Mouse (Mus musculus): ENCODE results near the gene Hoxa3. TPM values are rescaled to one million over a fixed set of nuclear protein-coding genes. Genes with fewer than 3 reads are reported as not detected.
A peak's percentile ranks its signal among the peaks of the same experiment; 100 is the strongest.

Hoxa3 gene
- polyA plus RNA-seq, 1 experiment from 2014 or later = 0.91 TPM

DNA sequence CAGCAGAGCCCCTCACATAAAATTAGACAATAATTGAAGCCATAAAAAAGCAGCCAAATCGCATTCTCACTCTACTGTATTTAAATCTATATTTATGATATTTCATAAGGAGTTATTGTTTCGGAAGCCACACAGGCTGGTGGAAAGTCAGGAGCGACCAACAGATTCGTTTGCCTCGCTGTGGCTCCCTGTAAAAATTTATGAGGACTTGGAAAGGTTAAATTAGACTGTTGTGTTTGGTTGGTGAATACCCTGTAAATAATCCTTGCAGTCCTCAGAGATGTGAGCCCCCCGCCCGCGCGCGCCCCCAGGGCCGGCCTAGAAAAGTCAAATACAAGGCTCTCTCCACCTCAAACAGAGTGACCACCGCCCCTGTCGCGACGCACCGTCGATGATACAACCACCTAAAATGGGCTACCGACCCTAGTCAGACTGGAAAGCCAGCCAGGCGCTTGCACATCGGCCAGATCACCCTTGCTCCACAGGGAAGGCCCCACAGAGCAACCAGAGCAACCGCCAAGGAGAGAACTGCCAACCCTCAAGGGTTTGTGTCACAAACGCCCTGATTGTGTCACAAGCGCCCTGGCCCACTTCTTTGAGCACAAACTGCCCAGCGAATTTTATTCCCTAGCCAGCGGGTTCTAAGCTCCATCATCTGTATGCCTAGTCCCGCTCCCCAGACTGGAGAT is 13.6 kb upstream of the Hoxa3 start:
- no peaks in the 10 kb centered on the region for H3K9me3 ChIP-seq (replicated peaks; ENCODE audit: control insufficient read depth, low read length)
- no peaks in the 10 kb centered on the region for H3K4me1 ChIP-seq (ENCODE audit: control insufficient read depth, insufficient read depth, low read length)
- no peaks in the 10 kb centered on the region for H3K36me3 ChIP-seq (replicated peaks; ENCODE audit: control insufficient read depth, insufficient read depth, low read depth, low read length)
- DNase-seq (ENCODE audit: low spot score) = no peak
- no peak overlapping the region for H3K4me2 ChIP-seq (ENCODE audit: low read depth, low read length)
- no peak overlapping the region for H3K4me3 ChIP-seq (ENCODE audit: low read depth, low read length)
- H3K27me3 ChIP-seq (ENCODE audit: control insufficient read depth, insufficient read depth, low read length) = peaks cover 82% of the 10 kb centered on the region
- 2% methylated on average over 26 of the region's 26 CpGs for whole genome bisulfite sequencing
- no peak overlapping the region for H3K9ac ChIP-seq (replicated peaks; ENCODE audit: low read length)
- ATAC-seq (replicated peaks; ENCODE audit: insufficient number of reproducible peaks, low FRiP score, low TSS enrichment, low read depth) = no peak
- no peak overlapping the region for H3K27ac ChIP-seq (replicated peaks; ENCODE audit: low read depth, low read length)

DNA sequence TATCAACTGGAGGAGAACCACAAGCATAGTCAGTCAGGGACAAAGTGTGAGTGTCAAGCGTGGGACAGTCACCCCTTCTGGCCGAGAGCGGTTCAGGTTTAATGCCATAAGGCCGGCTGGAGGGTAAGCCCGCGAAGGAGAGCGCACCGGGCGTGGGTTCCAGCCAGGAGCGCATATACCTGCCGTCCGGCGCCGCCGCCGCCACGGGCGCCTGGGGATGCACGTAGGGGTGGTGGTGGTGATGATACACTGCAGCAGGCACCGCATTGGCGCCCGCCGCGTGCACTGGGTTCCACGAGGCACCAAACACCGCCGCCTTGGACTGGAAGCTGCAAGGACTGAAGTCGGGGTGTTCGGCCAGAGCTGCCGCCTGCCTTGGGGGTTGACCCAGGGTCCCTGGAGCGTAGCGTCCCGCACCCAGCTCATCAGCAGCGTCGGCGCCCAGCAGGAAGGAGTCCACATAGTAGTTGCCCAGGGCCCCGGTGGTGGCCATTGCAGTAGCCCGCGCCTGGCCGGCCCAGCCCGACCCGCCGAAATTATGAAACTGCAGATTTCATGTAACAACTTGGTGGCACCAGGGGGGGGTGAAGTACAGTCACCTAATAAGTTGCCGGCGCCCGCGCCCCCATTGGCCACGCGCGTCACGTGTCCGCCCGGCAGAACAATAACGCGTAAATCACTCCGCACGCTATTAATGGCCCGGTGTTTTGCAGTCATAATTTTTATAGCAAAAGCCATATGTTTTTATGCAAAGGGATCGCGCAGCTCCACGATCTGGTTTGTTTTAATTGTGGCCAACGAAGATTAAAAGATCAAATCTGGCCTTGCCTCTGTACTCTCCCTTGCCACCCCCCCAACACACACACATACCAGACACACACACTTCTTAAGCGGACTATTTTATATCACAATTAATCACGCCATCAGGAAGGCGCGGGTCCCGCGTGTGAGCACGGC is 12.8 kb upstream of the Hoxa3 start:
- no peaks in the 10 kb centered on the region for H3K36me3 ChIP-seq (replicated peaks; ENCODE audit: control insufficient read depth, insufficient read depth, low read depth, low read length)
- no peak overlapping the region for H3K27ac ChIP-seq (replicated peaks; ENCODE audit: low read depth, low read length)
- DNase-seq (ENCODE audit: low spot score) (no peak), ATAC-seq (replicated peaks; ENCODE audit: insufficient number of reproducible peaks, low FRiP score, low TSS enrichment, low read depth) (no peak)
- H3K4me3 ChIP-seq (ENCODE audit: low read depth, low read length) = no peak overlapping the region
- no peaks in the 10 kb centered on the region for H3K4me1 ChIP-seq (ENCODE audit: control insufficient read depth, insufficient read depth, low read length)
- H3K27me3 ChIP-seq (ENCODE audit: control insufficient read depth, insufficient read depth, low read length) = peaks cover 84% of the 10 kb centered on the region
- whole genome bisulfite sequencing = 2% methylated on average over 69 of the region's 69 CpGs
- H3K4me2 ChIP-seq (ENCODE audit: low read depth, low read length) = no peak overlapping the region
- no peak overlapping the region for H3K9ac ChIP-seq (replicated peaks; ENCODE audit: low read length)
- H3K9me3 ChIP-seq (replicated peaks; ENCODE audit: control insufficient read depth, low read length) = no peaks in the 10 kb centered on the region

DNA sequence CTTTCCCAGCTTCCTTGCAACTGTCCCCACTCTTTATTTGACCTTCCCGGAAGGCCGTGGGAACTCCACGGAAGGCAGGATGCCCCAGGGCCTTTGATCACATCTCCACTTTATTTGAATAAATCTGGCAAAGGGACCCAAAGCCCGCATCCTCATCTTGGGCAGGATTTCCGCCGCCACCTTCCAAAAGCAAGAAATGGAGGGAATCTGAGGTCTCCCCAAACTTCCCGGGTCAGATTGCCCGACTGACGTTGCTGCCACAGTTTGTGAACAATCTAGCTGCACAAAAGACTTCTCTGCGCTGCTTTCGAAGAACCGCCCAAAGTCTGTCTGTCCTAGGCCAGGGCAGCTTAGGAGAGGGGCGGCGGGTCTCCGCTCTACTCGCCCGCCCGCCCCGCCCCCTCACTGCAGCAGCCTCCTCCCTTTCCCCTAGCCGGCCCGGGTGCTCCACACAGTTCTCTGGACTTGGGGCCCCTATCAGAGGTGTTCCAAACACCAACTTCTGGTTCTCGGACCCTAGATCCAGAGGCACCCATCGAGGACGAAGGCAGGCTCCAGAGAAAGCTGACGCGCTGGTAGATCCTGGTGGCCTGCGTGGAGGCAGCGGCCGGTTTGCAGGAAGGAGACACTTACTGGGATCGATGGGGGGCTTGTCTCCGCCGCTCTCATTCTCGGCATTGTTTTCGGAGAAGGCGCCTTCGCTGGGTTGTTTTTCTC is 11.9 kb upstream of the Hoxa3 start:
- H3K4me1 ChIP-seq (ENCODE audit: control insufficient read depth, insufficient read depth, low read length) = no peaks in the 10 kb centered on the region
- no peak overlapping the region for H3K4me2 ChIP-seq (ENCODE audit: low read depth, low read length)
- no peaks in the 10 kb centered on the region for H3K36me3 ChIP-seq (replicated peaks; ENCODE audit: control insufficient read depth, insufficient read depth, low read depth, low read length)
- H3K27me3 ChIP-seq (ENCODE audit: control insufficient read depth, insufficient read depth, low read length) = peaks cover 82% of the 10 kb centered on the region
- DNase-seq (ENCODE audit: low spot score) = no peak
- H3K4me3 ChIP-seq (ENCODE audit: low read depth, low read length) = no peak overlapping the region
- no peaks in the 10 kb centered on the region for H3K9me3 ChIP-seq (replicated peaks; ENCODE audit: control insufficient read depth, low read length)
- WGBS = 1% methylated on average over 36 of the region's 36 CpGs
- ATAC-seq (replicated peaks; ENCODE audit: insufficient number of reproducible peaks, low FRiP score, low TSS enrichment, low read depth) = no peak
- no peak overlapping the region for H3K27ac ChIP-seq (replicated peaks; ENCODE audit: low read depth, low read length)
- no peak overlapping the region for H3K9ac ChIP-seq (replicated peaks; ENCODE audit: low read length)

DNA sequence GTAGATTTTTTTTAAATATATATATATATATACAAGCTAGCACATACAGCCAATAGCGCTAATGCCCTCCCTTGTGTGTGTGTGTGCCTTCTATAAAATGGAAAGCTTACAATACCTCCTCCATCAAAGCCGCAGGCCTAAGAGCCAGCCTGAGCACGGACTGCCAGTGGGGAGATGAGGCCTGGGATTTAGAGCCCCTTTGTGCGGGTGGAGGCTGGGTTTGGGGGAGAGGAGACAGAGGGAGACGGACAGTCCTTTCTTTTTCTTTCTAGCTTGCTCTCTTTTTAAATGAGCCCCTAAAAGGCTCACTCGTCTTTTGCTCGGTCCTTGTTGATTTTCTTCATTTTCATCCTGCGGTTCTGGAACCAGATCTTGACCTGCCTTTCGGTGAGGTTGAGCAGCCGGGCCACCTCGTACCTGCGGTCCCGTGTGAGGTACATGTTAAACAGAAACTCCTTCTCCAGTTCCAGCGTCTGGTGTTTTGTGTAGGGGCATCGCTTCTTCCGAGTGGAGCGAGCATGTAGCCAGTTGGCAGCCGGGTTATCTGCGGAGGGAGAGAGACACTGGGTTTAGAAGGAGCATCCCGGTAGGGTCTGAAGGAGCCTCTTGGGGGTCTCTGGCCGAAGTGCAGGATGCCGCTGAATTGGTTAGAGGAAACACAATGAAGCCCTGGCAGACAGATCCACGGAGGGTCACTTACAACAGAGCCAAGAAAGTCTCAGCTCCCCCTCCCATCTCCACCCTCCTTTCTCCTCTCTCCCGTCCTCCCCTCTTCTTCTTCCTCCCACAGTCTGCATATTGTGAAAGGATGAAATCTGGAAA is 11.0 kb upstream of the Hoxa3 start:
- Histone ChIP-seq H3K4me2 (ENCODE audit: low read depth, low read length) (no peak overlapping the region), H3K4me1 (ENCODE audit: control insufficient read depth, insufficient read depth, low read length) (no peaks in the 10 kb centered on the region), H3K36me3 (replicated peaks; ENCODE audit: control insufficient read depth, insufficient read depth, low read depth, low read length) (no peaks in the 10 kb centered on the region), H3K4me3 (ENCODE audit: low read depth, low read length) (no peak overlapping the region), H3K9me3 (replicated peaks; ENCODE audit: control insufficient read depth, low read length) (no peaks in the 10 kb centered on the region), H3K27me3 (ENCODE audit: control insufficient read depth, insufficient read depth, low read length) (peaks cover 83% of the 10 kb centered on the region), H3K9ac (replicated peaks; ENCODE audit: low read length) (no peak overlapping the region), H3K27ac (replicated peaks; ENCODE audit: low read depth, low read length) (no peak overlapping the region)
- DNase-seq (ENCODE audit: low spot score) (no peak), ATAC-seq (replicated peaks; ENCODE audit: insufficient number of reproducible peaks, low FRiP score, low TSS enrichment, low read depth) (no peak)
- 2% methylated on average over 24 of the region's 24 CpGs for WGBS

DNA sequence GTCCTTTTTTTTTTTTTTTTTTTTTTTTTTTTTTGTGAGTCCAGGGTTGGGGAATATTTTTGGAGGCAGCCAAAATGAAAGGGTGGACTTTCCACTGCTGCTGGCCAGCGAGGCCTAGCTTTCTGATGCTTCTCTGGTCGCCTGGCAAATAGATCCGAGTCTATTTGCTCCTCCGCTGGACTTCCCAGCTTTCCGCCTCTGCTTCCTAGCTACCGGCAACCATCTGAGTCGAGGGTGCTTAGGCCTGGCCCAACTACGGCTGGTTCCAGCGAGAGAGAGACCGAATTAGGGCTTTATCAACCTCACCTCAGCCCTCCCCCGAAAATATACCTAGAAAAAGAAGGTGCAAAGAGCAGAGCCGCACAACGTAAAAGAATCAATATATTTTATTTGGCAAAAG is 9.6 kb upstream of the Hoxa3 start:
- H3K4me1 ChIP-seq (ENCODE audit: control insufficient read depth, insufficient read depth, low read length) = no peaks in the 10 kb centered on the region; the same call in 1 of the 2 replicates
- no peaks in the 10 kb centered on the region for H3K9me3 ChIP-seq (replicated peaks; ENCODE audit: control insufficient read depth, low read length)
- ATAC-seq (replicated peaks; ENCODE audit: insufficient number of reproducible peaks, low FRiP score, low TSS enrichment, low read depth) (no peak), DNase-seq (ENCODE audit: low spot score) (no peak)
- no peak overlapping the region for H3K9ac ChIP-seq (replicated peaks; ENCODE audit: low read length)
- no peak overlapping the region for H3K4me3 ChIP-seq (ENCODE audit: low read depth, low read length)
- H3K4me2 ChIP-seq (ENCODE audit: low read depth, low read length) = no peak overlapping the region
- no peaks in the 10 kb centered on the region for H3K36me3 ChIP-seq (replicated peaks; ENCODE audit: control insufficient read depth, insufficient read depth, low read depth, low read length)
- no peak overlapping the region for H3K27ac ChIP-seq (replicated peaks; ENCODE audit: low read depth, low read length)
- 7% methylated on average over 13 of the region's 13 CpGs for WGBS
- peaks cover 87% of the 10 kb centered on the region for H3K27me3 ChIP-seq (ENCODE audit: control insufficient read depth, insufficient read depth, low read length)

DNA sequence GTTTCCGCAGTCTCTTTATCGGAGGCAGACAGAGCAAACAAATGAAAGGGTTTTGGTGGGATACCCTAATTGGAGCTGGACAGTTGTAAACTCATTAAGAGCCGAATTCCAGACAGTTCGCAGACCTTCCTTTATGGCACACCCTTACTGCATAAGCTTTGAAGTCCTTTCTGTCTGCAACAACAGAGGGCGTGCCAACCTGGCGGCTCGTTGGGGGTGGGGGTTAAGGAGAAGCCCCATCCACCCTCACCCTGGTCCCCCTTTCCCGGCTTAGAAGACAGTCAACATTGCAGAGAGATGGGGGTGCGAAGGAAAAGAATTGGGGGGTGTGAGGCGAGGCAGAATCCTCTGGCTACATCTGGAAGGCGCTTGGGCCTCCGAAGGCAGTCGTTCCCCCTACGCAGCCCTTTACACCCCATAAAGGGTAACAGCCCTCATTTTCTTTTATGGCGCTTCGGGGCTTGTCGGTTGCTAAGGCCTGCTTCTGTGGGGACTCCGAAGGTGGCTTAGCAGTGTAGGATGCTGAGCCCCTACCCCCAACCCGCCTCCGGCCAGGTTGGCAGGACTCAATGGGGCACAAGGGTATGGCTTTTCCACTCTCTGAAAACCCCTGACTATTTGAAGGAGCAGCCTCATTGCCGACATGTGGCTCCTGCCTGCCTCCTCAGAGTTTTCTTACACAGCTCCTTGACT is 9.0 kb upstream of the Hoxa3 start:
- Histone ChIP-seq H3K27me3 (ENCODE audit: control insufficient read depth, insufficient read depth, low read length) (peaks cover 88% of the 10 kb centered on the region), H3K4me1 (ENCODE audit: control insufficient read depth, insufficient read depth, low read length) (no peaks in the 10 kb centered on the region; the same call in 1 of the 2 replicates), H3K9me3 (replicated peaks; ENCODE audit: control insufficient read depth, low read length) (no peaks in the 10 kb centered on the region), H3K27ac (replicated peaks; ENCODE audit: low read depth, low read length) (no peak overlapping the region), H3K4me2 (ENCODE audit: low read depth, low read length) (no peak overlapping the region), H3K36me3 (replicated peaks; ENCODE audit: control insufficient read depth, insufficient read depth, low read depth, low read length) (no peaks in the 10 kb centered on the region), H3K4me3 (ENCODE audit: low read depth, low read length) (no peak overlapping the region), H3K9ac (replicated peaks; ENCODE audit: low read length) (no peak overlapping the region)
- ATAC-seq (replicated peaks; ENCODE audit: insufficient number of reproducible peaks, low FRiP score, low TSS enrichment, low read depth) (0 out of 2 replicates have a peak, but pooled peaks have one; percentile 2), DNase-seq (ENCODE audit: low spot score) (no peak)
- 8% methylated on average over 21 of the region's 21 CpGs for WGBS

All from embryonic facial prominence, embryonic 11.5 days (tissue).